Mouse (Mus musculus): Measurements from ENCODE around the gene Retreg3. TPM values are rescaled to one million over a fixed set of nuclear protein-coding genes. Genes with fewer than 3 reads are reported as not detected.

The Retreg3 gene
- polyA plus RNA-seq, 1 experiment: 55.0 TPM

DNA sequence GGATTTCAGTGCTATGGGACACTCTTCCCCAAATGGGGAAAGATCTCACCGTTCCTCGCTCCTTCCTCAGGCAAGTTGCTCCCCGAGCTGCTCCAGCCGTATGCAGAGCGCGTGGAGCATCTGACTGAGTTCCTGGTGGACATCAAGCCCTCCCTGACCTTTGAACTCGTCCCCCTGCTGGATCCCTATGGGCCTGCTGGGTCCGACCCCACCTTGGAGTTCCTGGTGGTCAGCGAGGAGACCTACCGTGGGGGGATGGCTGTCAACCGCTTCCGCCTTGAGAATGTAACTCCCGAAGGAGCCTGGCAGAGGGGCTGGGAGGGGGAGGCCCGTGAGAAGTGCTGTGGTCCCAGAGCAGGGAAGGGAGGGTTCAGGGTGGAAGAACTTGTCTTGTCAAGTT, 35.4 kb downstream of the Retreg3 start:
- no peak for TF ChIP-seq POLR2A (IDR thresholded peaks at IDR 0.05; ENCODE audit: low read depth, low read length)
- Histone ChIP-seq H3K27ac (ENCODE audit: insufficient read depth, low read depth, low read length) (no peak overlapping the region), H3K4me1 (ENCODE audit: control insufficient read depth, insufficient read depth, insufficient read length, low read length) (peaks cover 32% of the 10 kb centered on the region), H3K27me3 (ENCODE audit: control insufficient read depth, insufficient read depth, low read length) (peaks cover 9% of the 10 kb centered on the region), H3K36me3 (ENCODE audit: control insufficient read depth, insufficient read depth, low read length) (peaks cover 11% of the 10 kb centered on the region), H3K4me3 (ENCODE audit: low read depth, low read length) (no peak overlapping the region)
- WGBS: 87% methylated on average over 14 of the region's 14 CpGs

DNA sequence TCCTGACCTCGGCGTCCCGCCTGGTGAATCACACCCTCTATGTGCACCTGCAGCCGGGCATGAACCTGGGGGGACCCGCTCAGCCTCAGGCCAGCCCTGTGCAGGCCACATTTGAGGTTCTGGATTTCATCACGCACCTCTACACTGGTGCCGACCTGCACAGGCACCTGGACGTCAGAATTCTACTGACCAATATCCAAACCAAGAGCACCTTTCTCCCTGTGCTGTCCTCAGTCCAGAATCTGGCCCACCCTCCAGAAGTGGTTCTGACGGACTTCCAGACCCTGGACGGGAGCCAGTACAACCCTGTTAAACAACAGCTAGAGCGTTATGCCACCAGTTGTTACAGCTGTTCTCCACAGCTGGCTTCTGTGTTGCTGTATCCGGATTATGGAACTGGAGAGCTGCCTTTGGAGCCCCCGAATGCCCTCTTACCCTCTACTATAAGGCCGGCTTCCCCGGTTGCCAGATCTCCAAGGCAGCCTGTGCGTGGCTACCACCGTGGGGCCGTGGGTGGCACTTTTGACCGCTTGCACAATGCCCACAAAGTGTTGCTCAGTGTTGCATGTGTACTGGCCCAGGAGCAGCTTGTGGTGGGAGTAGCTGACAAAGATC, 36.5 kb downstream of the Retreg3 start:
- WGBS: 13% methylated on average over 19 of the region's 19 CpGs
- H3K27me3 ChIP-seq (ENCODE audit: control insufficient read depth, insufficient read depth, low read length): peaks cover 13% of the 10 kb centered on the region
- H3K4me3 ChIP-seq (ENCODE audit: low read depth, low read length): peak overlapping the region; percentile 84
- H3K36me3 ChIP-seq (ENCODE audit: control insufficient read depth, insufficient read depth, low read length): peaks cover under 1% of the 10 kb centered on the region
- no peak for TF ChIP-seq POLR2A (IDR thresholded peaks at IDR 0.05; ENCODE audit: low read depth, low read length)
- TF ChIP-seq CTCF (IDR thresholded peaks at IDR 0.05; ENCODE audit: extremely low read depth, insufficient read length, insufficient replicate concordance, low read depth, low read length): no peak
- peak overlapping the region; percentile 78 for H3K27ac ChIP-seq (ENCODE audit: insufficient read depth, low read depth, low read length)
- peaks cover 31% of the 10 kb centered on the region for H3K4me1 ChIP-seq (ENCODE audit: control insufficient read depth, insufficient read depth, insufficient read length, low read length)

DNA sequence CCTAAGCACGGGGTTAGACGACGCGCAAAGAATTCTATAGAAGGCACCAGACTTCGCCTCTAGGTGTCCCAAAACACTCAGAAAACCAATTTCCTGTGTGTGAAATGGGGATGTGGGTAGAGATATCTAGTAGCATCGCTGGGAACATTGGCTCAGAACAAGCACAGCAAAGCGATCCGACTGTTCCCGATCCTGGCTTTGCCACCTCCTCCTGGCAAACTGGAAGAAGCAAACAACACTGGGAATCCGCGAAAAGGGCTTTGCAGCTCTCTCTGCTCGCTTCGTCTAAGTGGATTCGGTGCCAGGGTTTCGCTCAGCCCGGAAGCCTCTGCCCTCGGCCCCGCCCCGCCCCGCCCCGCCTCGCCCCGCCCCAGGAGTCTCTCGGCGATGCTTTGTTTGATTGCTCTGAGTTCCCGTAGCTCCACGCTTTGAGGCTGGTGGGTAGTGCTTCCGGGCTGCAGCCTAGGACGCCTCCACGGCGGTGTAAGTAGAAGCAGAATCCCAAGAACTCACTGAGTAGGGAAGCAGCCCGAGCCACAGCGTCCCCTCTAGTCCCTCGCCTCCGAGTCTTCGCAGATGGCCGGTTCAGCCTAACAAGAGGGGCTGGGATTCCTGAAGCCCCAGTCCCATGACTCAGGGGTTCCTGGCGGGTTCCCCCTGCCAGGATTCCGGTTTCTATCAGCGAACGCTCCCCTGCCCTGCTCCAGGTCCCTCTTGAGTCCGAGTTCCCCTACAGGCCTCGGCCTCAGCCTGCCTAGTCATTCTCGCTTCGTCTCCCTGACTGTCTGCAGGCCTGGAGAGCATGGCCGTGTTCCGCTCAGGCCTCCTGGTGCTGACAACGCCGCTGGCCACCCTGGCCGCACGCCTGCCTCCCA, 37.2 kb downstream of the Retreg3 start, which contains the start of gene Coasy:
TSS of gene Coasy (plus strand) at position 358 of the 875 bp plus-strand sequence.
- peak within 1 kb of the TSS; percentile 84 for H3K4me3 ChIP-seq (ENCODE audit: low read depth, low read length)
- TF ChIP-seq POLR2A (IDR thresholded peaks at IDR 0.05; ENCODE audit: low read depth, low read length): peak; percentile 80
- TF ChIP-seq CTCF (IDR thresholded peaks at IDR 0.05; ENCODE audit: extremely low read depth, insufficient read length, insufficient replicate concordance, low read depth, low read length): peak; percentile 54; the same call in 1 of the 2 replicates
- peaks cover 27% of the 10 kb centered on the region for H3K4me1 ChIP-seq (ENCODE audit: control insufficient read depth, insufficient read depth, insufficient read length, low read length)
- H3K36me3 ChIP-seq (ENCODE audit: control insufficient read depth, insufficient read depth, low read length): no peaks in the 10 kb centered on the region
- H3K27ac ChIP-seq (ENCODE audit: insufficient read depth, low read depth, low read length): peak within 1 kb of the TSS; percentile 79
- WGBS: under 1% methylated on average over 51 of the region's 51 CpGs
- peaks cover 13% of the 10 kb centered on the region for H3K27me3 ChIP-seq (ENCODE audit: control insufficient read depth, insufficient read depth, low read length)

DNA sequence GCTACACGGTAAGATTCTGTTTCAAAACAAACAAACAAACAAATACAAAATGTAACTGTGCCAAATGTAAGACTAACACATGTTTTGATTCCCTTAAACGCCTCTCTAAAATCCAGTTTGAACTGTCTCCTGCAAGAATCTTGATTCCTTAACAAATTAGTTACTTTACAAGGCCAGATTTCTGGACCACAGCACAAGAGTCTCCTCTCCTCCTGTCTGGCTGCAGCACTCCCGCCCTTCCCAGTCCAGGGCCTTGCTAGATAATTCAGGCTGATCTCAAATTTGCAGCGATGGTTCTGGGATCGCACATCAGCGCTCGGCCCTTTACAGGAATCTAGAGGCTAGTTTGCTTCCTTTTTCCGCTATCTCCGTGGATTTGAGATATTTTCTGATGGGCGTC, 38.0 kb downstream of the Retreg3 start:
- Histone ChIP-seq H3K27ac (ENCODE audit: insufficient read depth, low read depth, low read length) (peak overlapping the region; percentile 79), H3K4me3 (ENCODE audit: low read depth, low read length) (peak overlapping the region; percentile 84), H3K27me3 (ENCODE audit: control insufficient read depth, insufficient read depth, low read length) (peaks cover 13% of the 10 kb centered on the region), H3K36me3 (ENCODE audit: control insufficient read depth, insufficient read depth, low read length) (no peaks in the 10 kb centered on the region), H3K4me1 (ENCODE audit: control insufficient read depth, insufficient read depth, insufficient read length, low read length) (peaks cover 26% of the 10 kb centered on the region)
- no peak for TF ChIP-seq POLR2A (IDR thresholded peaks at IDR 0.05; ENCODE audit: low read depth, low read length)
- no peak for TF ChIP-seq CTCF (IDR thresholded peaks at IDR 0.05; ENCODE audit: extremely low read depth, insufficient read length, insufficient replicate concordance, low read depth, low read length)
- 7% methylated on average over 10 of the region's 10 CpGs for WGBS

DNA sequence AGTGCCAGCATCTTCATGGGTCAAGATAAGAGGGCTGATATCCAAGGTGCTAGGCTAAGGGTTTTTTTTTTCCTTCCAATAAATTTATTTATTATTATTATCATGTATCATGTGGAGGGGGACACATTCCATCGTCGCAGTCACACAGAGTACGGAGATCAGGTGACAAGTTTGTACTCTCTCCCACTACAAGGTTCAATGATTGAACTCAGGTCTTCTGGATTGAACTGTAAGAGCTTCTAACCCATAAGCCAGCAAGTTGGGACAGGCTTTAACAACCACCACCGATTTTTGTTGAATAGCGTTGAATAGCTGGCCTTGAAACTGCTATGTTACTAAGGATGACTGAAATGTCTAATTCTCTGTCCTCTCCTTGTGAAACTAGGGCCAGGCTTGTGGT, 39.3 kb downstream of the Retreg3 start:
- Histone ChIP-seq H3K4me3 (ENCODE audit: low read depth, low read length) (no peak overlapping the region), H3K27ac (ENCODE audit: insufficient read depth, low read depth, low read length) (no peak overlapping the region), H3K36me3 (ENCODE audit: control insufficient read depth, insufficient read depth, low read length) (no peaks in the 10 kb centered on the region; the same call in 1 of the 2 replicates), H3K27me3 (ENCODE audit: control insufficient read depth, insufficient read depth, low read length) (peaks cover 13% of the 10 kb centered on the region), H3K4me1 (ENCODE audit: control insufficient read depth, insufficient read depth, insufficient read length, low read length) (peaks cover 14% of the 10 kb centered on the region)
- TF ChIP-seq CTCF (IDR thresholded peaks at IDR 0.05; ENCODE audit: extremely low read depth, insufficient read length, insufficient replicate concordance, low read depth, low read length) (no peak), POLR2A (IDR thresholded peaks at IDR 0.05; ENCODE audit: low read depth, low read length) (no peak)
- WGBS: 67% methylated on average over 5 of the region's 5 CpGs

DNA sequence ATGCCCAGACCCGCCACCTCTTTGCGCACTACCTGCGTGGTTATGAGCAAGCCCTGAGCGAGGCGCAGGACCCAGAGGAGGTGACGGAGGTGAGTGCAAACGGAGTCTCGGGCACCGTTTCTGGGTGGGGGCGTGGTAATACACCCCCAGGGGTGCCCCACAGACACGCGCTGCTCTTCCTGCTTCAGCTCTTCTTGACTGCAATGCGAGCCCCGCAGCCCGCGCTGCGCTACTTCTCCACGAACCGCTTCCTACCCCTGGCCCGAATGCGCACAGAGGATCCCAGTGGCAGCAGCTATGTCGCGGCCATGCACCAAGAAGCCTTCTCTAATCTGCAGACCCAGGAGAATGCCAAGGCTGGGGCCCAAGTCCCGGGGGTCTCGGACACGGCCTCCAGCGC, 39.9 kb downstream of the Retreg3 start:
- H3K27ac ChIP-seq (ENCODE audit: insufficient read depth, low read depth, low read length): no peak overlapping the region
- peaks cover 13% of the 10 kb centered on the region for H3K4me1 ChIP-seq (ENCODE audit: control insufficient read depth, insufficient read depth, insufficient read length, low read length)
- no peak for TF ChIP-seq POLR2A (IDR thresholded peaks at IDR 0.05; ENCODE audit: low read depth, low read length)
- no peak for TF ChIP-seq CTCF (IDR thresholded peaks at IDR 0.05; ENCODE audit: extremely low read depth, insufficient read length, insufficient replicate concordance, low read depth, low read length)
- 10% methylated on average over 27 of the region's 27 CpGs for WGBS
- peaks cover 13% of the 10 kb centered on the region for H3K27me3 ChIP-seq (ENCODE audit: control insufficient read depth, insufficient read depth, low read length)
- no peak overlapping the region for H3K4me3 ChIP-seq (ENCODE audit: low read depth, low read length)
- no peaks in the 10 kb centered on the region; the same call in 1 of the 2 replicates for H3K36me3 ChIP-seq (ENCODE audit: control insufficient read depth, insufficient read depth, low read length)

DNA sequence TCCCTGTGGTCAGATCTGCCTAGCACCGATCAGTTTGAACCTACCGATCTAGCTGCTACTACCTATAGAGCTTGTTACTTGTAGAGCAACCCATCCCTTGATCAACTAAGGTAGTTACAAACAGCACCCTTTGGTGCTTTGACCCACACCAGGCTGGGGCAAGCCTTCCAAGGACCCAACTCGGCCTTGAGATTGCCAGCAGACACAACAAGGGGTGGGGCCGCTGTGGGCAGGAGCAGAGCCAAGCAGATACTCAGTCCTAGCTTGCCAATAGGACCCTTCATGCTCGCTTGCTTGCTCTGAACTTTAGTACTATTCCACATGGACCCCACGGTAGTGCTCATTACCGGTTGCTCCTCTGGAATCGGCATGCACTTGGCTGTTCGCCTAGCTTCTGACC, 41.6 kb downstream of the Retreg3 start, which contains the start of gene Hsd17b1:
TSS of gene Hsd17b1 (plus strand) at position 291 of the 400 bp plus-strand sequence.
- TF ChIP-seq POLR2A (IDR thresholded peaks at IDR 0.05; ENCODE audit: low read depth, low read length) (no peak), CTCF (IDR thresholded peaks at IDR 0.05; ENCODE audit: extremely low read depth, insufficient read length, insufficient replicate concordance, low read depth, low read length) (no peak)
- no peak within 1 kb of the TSS for H3K4me3 ChIP-seq (ENCODE audit: low read depth, low read length)
- peaks cover 8% of the 10 kb centered on the region; the same call in 1 of the 2 replicates for H3K4me1 ChIP-seq (ENCODE audit: control insufficient read depth, insufficient read depth, insufficient read length, low read length)
- WGBS: 74% methylated on average over 9 of the region's 9 CpGs
- peaks cover 13% of the 10 kb centered on the region for H3K27me3 ChIP-seq (ENCODE audit: control insufficient read depth, insufficient read depth, low read length)
- no peak within 1 kb of the TSS for H3K27ac ChIP-seq (ENCODE audit: insufficient read depth, low read depth, low read length)
- H3K36me3 ChIP-seq (ENCODE audit: control insufficient read depth, insufficient read depth, low read length): no peaks in the 10 kb centered on the region; the same call in 1 of the 2 replicates
